Mouse (Mus musculus) hindbrain, embryonic 10.5 days (tissue): Measurements from ENCODE around the gene Rad51ap1. TPM values are rescaled to one million over a fixed set of nuclear protein-coding genes. Genes with fewer than 3 reads are reported as not detected.
A peak's percentile ranks its signal among the peaks of the same experiment; 100 is the strongest.

ENCODE experiments used
- DNase-seq: peaks from one replicate; pipeline ENCODE4 v3.0.0-alpha.2; 2017; ENCODE audit warnings: low spot score
- H3K27ac ChIP-seq: fragments of 300-500 bp; sonication (generic); 2 replicates; pipeline ENCODE4 v1.5.1; 2016; ENCODE audit warnings: mild to moderate bottlenecking, moderate library complexity
- H3K27me3 ChIP-seq: fragments of 300-500 bp; sonication (generic); 2 replicates; pipeline ENCODE4 v1.6.1; 2016; ENCODE audit warnings: mild to moderate bottlenecking; ENCODE audit not compliant: poor library complexity, insufficient read depth, severe bottlenecking
- H3K36me3 ChIP-seq: fragments of 300-500 bp; sonication (generic); 2 replicates; pipeline ENCODE4 v1.6.1; 2016; ENCODE audit warnings: mild to moderate bottlenecking, moderate library complexity
- H3K4me1 ChIP-seq: fragments of 300-500 bp; sonication (generic); replicated peaks from 2 replicates; pipeline ENCODE4 v1.6.1; 2016; ENCODE audit warnings: mild to moderate bottlenecking
- H3K4me3 ChIP-seq: fragments of 300-500 bp; sonication (generic); 2 replicates; pipeline ENCODE4 v1.5.1; 2016; ENCODE audit warnings: mild to moderate bottlenecking, moderate library complexity
- H3K9me3 ChIP-seq: fragments of 300-500 bp; sonication (generic); 2 replicates; pipeline ENCODE4 v1.6.1; 2016; ENCODE audit warnings: mild to moderate bottlenecking, moderate library complexity
- WGBS: fragments of 180-500 bp; shearing (Covaris S2); methylation state at CpG from one replicate; pipeline ENCODE4 v1.1.7; 2016; 5-methylcytosine and 5-hydroxymethylcytosine counted together
- polyA plus RNA-seq: library from polyadenylated mRNA; unstranded; fragments of >200 nt; fragmentation: Nextera tagmentation; extraction: Ambion mirVana; gene quantifications from 2 replicates; pipeline ENCODE4 v1.2.1, GENCODE M21; 2016

The Rad51ap1 gene
- polyA plus RNA-seq = 70.6 and 72.8 TPM in 2 replicates

DNA sequence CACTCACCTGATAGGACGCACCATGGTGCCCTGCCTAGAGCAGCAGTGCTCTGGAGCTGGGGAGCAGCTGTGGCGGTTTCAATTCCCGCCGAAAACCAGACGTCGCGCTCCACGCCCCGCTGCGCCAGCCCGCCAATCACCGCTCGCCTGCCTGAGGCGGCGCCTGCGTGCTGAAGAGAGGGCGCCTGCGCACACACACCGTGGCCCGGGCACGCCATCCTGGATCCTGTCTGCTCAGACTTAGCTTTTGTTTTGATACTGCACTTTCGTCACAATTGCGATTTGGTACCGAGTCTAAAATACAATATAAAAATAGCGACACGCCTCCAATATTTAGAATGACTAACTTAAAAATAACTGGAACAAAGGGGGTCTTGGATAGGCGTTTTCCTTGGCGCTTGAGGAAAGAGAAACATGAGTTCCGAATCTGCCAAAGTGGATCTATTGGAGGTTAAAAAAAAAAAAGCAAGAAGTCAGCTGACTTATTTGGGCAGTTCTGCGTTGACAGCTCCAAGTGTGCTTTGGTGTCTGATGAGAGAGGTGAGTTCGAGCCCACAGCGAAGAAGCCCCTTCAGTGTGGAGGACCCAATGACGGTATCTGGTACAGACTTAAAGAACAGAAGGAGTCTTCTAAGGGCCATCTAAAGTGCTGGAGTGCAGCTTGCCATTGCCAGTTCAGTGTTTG, at the start of gene Rad51ap1, which contains the start of gene D6Wsu163e:
Rad51ap1 (minus strand) TSS at position 101 of the 685 bp plus-strand sequence.
D6Wsu163e (plus strand) TSS at position 476 of the 685 bp plus-strand sequence.
- WGBS = under 1% methylated on average over 33 of the region's 33 CpGs
- Histone ChIP-seq H3K27me3 (no peaks in the 10 kb centered on the region), H3K27ac (peak within 1 kb of the TSS; percentile 92), H3K36me3 (peaks cover 21% of the 10 kb centered on the region), H3K4me3 (peak within 1 kb of the TSS; percentile 93), H3K9me3 (no peaks in the 10 kb centered on the region), H3K4me1 (peaks cover 34% of the 10 kb centered on the region)
- DNase-seq = peak; percentile 95

DNA sequence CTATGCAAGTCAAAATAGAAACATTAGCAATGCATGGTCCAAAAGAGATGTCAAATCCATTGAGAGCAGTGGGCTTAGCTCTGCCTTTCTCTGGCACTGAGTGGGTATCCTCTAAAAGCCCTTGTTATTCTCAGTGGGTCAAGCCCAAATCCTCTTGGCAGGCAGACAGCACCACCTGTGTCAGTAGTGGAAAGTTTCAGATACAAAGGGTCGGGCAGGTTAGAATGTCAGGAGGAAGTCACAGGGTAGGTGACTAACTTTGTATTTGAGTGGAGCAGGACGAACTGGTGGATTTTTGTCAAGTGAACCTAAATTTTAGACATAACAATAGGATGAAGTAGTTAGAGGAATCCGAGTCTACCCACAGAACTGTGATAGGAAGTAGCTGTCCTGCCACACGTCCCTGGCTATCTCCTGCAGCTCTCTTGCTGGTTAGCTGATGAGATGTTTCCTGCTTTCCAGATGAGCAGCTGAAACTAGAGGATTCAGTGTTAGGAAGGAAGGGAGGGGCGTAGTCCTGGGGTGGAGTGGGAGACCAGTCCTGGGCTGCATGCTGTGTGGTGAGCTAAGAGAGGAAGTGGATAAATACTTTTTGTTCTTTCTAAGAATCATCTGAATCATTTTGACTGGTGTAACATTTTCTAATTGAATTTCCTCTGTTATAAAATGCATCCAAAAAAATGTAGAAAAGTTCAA, 42.3 kb upstream of the Rad51ap1 start:
- 70% methylated on average over 5 of the region's 5 CpGs for WGBS
- peaks cover 17% of the 10 kb centered on the region for H3K36me3 ChIP-seq
- no peak for DNase-seq
- no peak overlapping the region for H3K27ac ChIP-seq
- no peaks in the 10 kb centered on the region for H3K9me3 ChIP-seq
- no peaks in the 10 kb centered on the region for H3K27me3 ChIP-seq
- H3K4me1 ChIP-seq = no peaks in the 10 kb centered on the region; the same call in 1 of the 2 replicates
- H3K4me3 ChIP-seq = no peak overlapping the region

DNA sequence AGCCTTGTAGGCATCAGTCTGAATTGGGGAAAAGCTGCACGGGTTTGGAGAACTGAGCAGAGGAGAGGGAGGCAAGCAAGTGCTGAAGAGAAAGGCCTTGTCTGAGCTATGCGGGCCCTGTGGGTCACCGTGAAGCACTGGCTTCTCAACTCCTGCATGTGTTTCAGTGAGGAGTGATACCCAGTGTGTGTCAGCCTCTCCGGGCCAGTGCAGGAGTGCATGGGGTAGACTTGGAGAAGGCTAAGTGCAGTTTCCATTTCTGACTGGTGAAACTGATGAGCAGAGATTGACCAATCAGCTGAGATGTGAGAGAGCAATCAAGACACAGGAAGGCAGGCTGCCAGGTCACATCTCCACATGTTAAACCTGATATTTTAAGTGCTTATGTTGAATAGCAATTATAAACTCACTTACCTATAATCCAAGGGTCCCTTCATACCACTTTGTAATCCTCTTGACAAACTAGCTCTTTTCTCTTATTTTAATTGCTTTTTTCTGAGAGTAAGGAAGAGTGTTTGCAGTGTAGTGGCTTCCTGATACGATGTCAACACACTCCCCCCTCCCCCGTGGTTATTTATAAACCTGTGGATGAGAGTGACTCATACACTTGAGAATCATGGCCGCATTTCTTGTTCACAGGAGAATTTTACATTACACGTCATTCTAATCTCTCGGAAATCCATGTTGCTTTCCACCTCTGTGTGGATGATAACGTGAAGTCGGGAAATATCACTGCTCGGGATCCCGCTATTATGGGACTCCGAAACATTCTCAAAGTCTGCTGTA, 27.0 kb upstream of the Rad51ap1 start:
- peaks cover 3% of the 10 kb centered on the region; the same call in 1 of the 2 replicates for H3K4me1 ChIP-seq
- WGBS = 92% methylated on average over 14 of the region's 14 CpGs
- no peaks in the 10 kb centered on the region for H3K9me3 ChIP-seq
- H3K27ac ChIP-seq = no peak overlapping the region
- peaks cover 23% of the 10 kb centered on the region; the same call in 1 of the 2 replicates for H3K36me3 ChIP-seq
- no peak for DNase-seq
- H3K27me3 ChIP-seq = no peaks in the 10 kb centered on the region
- H3K4me3 ChIP-seq = no peak overlapping the region

DNA sequence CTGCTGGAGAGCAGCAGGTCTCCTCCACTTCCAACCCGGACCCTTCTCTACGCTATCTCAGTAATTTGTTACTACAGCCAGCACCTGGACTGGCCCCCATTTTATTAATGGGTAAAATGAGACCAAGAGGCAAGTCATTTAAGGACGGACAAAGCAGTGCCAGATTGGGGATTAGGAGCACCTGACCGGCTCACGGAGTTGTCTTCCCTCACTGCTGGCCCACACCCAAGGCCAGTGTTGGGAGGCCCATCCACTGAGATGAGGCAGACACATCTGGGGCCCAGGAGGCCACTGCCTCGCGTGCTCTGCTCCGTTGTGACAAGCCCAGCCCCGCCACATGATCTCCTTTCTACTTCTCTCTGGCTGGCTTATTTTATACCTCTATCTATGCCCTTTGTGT, 24.0 kb upstream of the Rad51ap1 start:
- WGBS = 89% methylated on average over 9 of the region's 9 CpGs
- Histone ChIP-seq H3K27me3 (no peaks in the 10 kb centered on the region), H3K4me3 (no peak overlapping the region)

DNA sequence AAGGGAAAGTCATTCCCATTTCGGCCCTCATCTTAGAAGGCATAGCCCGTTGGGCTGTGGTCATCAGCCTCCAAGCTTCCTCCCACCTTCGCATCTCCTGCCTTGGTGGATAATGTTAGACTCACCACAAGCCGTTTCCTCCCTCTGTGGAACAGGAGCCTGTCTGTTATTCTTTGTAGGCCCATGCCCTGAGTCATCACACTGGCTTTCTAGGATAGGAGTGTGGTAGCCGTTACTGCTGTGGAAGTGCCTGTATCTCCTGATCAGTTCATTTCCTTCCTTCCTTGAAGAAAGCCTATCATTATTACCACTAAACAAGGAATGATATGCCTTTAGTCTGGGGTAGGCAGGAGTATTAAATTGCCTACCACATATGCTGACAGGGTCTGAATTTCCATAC, 23.3 kb upstream of the Rad51ap1 start:
- no peaks in the 10 kb centered on the region for H3K27me3 ChIP-seq
- 84% methylated on average over 5 of the region's 5 CpGs for WGBS
- DNase-seq = no peak

More for the DNA sequence above, 24.0 kb upstream of the Rad51ap1 start:
- H3K9me3 ChIP-seq = no peaks in the 10 kb centered on the region
- no peak for DNase-seq
- no peaks in the 10 kb centered on the region; the same call in 1 of the 2 replicates for H3K4me1 ChIP-seq
- H3K36me3 ChIP-seq = peaks cover 22% of the 10 kb centered on the region; the same call in 1 of the 2 replicates
- H3K27ac ChIP-seq = no peak overlapping the region

DNA sequence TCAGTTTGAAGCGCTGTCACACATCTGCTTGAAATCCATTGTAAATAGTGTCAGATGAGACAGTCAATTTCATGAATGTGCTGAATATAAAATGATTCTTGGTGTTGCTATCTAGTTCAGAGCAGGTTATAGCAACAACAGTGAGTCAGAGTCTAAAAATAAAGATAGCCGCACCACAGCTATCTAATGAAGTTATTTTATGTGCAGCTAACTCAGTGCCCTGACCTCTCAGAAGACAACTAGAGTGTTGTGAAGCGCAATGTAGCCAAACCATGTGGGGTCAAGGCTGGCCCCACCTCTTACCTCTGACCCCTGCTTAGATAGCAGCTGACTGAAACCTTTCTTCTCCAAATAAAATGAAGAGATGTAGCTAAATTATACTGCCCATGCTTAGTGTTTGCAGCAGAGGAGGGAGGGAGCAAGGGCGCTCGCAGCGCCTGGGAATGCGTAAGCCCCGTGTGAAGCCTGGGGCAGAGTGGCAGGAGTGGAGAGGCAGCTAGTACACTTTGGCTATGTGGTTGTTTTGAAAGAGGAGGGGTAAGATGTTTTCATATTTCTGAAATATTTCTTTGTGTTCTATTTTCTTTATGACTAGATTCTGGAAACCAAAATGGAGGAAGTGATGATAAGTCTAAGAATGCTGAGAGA, 22.1 kb upstream of the Rad51ap1 start:
- Histone ChIP-seq H3K27me3 (no peaks in the 10 kb centered on the region), H3K9me3 (no peaks in the 10 kb centered on the region), H3K4me1 (no peaks in the 10 kb centered on the region; the same call in 1 of the 2 replicates), H3K4me3 (no peak overlapping the region), H3K36me3 (peaks cover 28% of the 10 kb centered on the region), H3K27ac (no peak overlapping the region)
- 89% methylated on average over 8 of the region's 8 CpGs for WGBS
- no peak for DNase-seq

More for the DNA sequence above, 23.3 kb upstream of the Rad51ap1 start:
- H3K36me3 ChIP-seq = peaks cover 19% of the 10 kb centered on the region; the same call in 1 of the 2 replicates
- H3K4me1 ChIP-seq = no peaks in the 10 kb centered on the region; the same call in 1 of the 2 replicates
- no peaks in the 10 kb centered on the region for H3K9me3 ChIP-seq
- no peak overlapping the region for H3K27ac ChIP-seq
- H3K4me3 ChIP-seq = no peak overlapping the region

DNA sequence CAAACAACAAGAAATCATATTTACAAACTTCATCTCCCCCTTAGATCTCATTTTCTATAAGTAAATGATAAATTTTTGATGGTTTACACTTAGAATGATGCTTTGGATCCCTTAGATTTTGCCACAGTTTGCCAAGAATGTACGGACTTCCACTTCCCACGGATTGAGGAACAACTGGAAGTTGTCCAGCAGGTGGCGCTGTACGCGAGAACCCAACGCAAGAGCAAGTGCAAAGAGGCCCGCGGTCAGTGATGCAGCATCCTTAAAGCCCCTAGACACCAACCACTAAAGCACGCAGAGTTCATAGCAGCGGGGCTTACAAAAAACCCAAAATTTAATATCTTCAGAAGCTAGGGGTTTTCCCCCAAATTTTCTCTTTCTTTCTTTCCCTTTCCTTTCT, 16.3 kb upstream of the Rad51ap1 start:
- no peaks in the 10 kb centered on the region for H3K4me1 ChIP-seq
- WGBS = 12% methylated on average over 10 of the region's 10 CpGs
- H3K9me3 ChIP-seq = no peaks in the 10 kb centered on the region

DNA sequence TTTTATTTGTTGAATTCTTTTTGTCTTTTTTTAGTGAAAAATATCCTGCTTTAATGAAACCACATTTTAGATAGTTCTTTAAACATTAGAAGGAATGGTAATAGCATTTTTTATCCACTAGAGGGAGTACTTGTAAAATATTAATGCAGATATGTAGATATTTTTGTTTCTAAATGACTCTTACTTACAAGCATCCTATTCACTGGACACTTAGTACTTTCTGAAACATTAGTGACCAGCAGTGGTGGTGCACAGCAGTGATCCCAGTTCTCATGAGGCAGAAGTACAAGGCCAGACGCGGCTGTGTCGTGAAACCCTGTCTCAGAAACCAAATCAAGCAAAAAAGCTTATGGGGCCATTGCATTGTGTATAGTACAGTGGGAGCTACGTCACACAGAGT, 8.9 kb upstream of the Rad51ap1 start:
- 95% methylated on average over 4 of the region's 4 CpGs for WGBS
- Histone ChIP-seq H3K27me3 (no peaks in the 10 kb centered on the region), H3K4me1 (no peaks in the 10 kb centered on the region), H3K27ac (no peak overlapping the region), H3K36me3 (peaks cover 36% of the 10 kb centered on the region), H3K9me3 (no peaks in the 10 kb centered on the region), H3K4me3 (no peak overlapping the region)
- no peak for DNase-seq

More for the DNA sequence above, 16.3 kb upstream of the Rad51ap1 start:
- peak; percentile 81 for DNase-seq
- Histone ChIP-seq H3K27me3 (no peaks in the 10 kb centered on the region), H3K27ac (no peak overlapping the region), H3K4me3 (no peak overlapping the region), H3K36me3 (peaks cover 21% of the 10 kb centered on the region)

DNA sequence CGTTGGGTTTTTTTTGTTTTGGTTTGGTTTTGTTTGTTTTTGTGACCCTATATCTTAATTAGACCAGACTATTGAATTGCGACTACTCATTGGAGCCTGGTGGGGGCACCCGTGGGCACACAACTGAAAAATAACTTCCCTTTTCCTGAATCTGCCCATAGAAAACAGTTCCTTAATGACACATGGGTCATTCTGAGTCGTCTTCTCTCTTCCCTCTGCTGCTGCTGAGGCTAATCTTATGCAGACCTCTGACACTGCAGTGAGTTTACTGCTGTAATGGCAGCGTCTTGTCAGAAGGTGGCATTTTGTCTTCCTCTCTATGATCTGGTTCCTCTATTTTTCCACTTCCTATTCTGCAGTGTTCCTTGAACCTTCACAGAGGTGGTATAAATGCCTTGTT, 1.1 kb upstream of the Rad51ap1 start:
- WGBS = 7% methylated on average over 5 of the region's 5 CpGs
- peak; percentile 7 for DNase-seq
- Histone ChIP-seq H3K4me3 (peak overlapping the region; percentile 93), H3K36me3 (peaks cover 21% of the 10 kb centered on the region), H3K4me1 (peaks cover 34% of the 10 kb centered on the region), H3K27ac (no peak overlapping the region), H3K27me3 (no peaks in the 10 kb centered on the region), H3K9me3 (no peaks in the 10 kb centered on the region)

DNA sequence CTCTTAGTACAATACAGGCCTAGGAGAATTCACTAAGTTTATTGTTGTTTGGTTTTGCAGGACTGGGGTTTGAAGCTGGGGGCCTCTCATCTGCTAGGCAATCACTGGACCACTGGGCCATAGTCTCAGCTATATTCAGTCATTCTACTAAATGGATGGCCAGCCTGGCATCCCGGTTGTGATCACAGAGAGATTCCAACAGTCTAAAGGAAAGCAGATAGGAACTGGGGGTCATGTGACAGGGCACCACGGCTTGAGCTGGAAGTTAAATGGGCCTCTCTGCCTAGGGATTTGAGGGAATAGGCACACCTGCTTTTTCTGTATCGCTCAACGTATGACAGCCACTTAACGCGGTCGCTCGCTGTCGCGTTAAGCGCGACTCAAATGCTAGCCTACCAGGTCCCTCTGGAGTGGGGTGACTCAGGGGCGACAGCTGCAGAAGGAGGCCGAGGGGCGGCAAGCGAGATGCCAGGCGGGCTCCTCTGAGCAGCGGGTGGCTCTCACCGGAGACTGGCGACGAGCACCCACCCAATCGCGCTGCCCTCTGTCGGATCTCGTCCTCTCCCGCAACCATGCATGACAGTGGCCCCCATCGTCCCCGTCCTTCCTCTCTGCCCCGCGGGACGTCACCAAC, 417 bp downstream of the Rad51ap1 start:
- under 1% methylated on average over 31 of the region's 31 CpGs for WGBS
- Histone ChIP-seq H3K4me1 (peaks cover 34% of the 10 kb centered on the region), H3K27me3 (no peaks in the 10 kb centered on the region), H3K27ac (peak overlapping the region; percentile 92), H3K36me3 (peaks cover 23% of the 10 kb centered on the region), H3K9me3 (no peaks in the 10 kb centered on the region), H3K4me3 (peak overlapping the region; percentile 93)
- no peak for DNase-seq

DNA sequence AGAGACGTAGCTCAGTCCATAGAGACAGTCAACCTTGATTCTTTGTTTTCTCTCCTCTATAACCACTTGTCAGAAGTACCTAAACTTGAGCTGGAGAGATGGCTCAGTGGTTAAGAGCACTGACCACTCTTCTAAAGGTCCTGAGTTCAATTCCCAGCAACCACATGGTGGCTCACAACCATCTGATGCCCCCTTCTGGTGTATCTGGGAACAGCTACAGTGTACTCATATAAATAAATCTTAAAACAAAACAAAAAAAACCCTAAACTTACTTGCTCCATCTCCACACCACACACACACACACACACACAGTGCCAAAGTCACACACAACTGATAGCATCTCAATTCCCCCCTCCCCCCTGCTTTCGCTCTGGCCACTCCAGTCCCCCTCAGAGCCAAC, 1.3 kb downstream of the Rad51ap1 start:
- Histone ChIP-seq H3K27me3 (no peaks in the 10 kb centered on the region), H3K9me3 (no peaks in the 10 kb centered on the region), H3K4me3 (peak overlapping the region; percentile 93), H3K36me3 (peaks cover 30% of the 10 kb centered on the region), H3K27ac (no peak overlapping the region), H3K4me1 (peaks cover 34% of the 10 kb centered on the region)
- 86% methylated on average over 2 of the region's 2 CpGs for WGBS
- no peak for DNase-seq

DNA sequence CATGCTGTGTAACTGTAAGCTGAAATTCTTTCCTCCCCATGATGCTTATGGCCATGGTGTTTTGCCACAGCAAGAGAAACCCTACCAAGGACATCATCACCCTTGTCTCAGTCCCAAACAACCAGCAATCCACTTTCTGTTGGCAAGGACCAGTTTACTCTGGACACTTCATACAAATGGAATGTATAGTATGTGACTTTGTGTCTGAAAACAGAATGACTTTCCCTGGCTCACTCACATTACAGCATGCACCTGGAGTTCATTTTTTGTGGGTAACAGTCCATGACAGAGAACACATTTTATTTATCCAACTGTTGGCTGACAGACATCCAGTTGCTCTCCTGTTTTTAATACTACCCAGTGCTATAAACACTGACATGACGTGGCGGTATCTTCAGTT, 6.5 kb downstream of the Rad51ap1 start:
- peaks cover 8% of the 10 kb centered on the region for H3K4me1 ChIP-seq
- no peaks in the 10 kb centered on the region for H3K27me3 ChIP-seq
- WGBS = 95% methylated on average over 2 of the region's 2 CpGs
- peaks cover 72% of the 10 kb centered on the region for H3K36me3 ChIP-seq
- H3K9me3 ChIP-seq = no peaks in the 10 kb centered on the region
- no peak overlapping the region for H3K4me3 ChIP-seq
- H3K27ac ChIP-seq = no peak overlapping the region
- DNase-seq = no peak
